Mouse (Mus musculus): ENCODE measurements around the gene Troap. TPM values are rescaled to one million over a fixed set of nuclear protein-coding genes. Genes with fewer than 3 reads are reported as not detected.
A peak's percentile ranks its signal among the peaks of the same experiment; 100 is the strongest.

Gene Troap
- polyA plus RNA-seq, 1 experiment from 2014 or later: 4.9 TPM

Small RNA genes within 50 kb of the gene (microRNA-seq; reads per million reads assigned to microRNA genes)
- 1.6 reads per million, percentile 6 among the genes with 10 or more reads in this experiment for gene Mir6960

Other genes starting within 250 kb of the Troap start
- gene Prkag1, start 243.1 kb upstream of the Troap start, polyA plus RNA-seq (2014; fragmentation: Nextera tagmentation; extraction: Ambion mirVana): 56.5 and 72.8 TPM in 2 replicates
- 13.6 and 16.0 TPM in 2 replicates for gene Kmt2d, start 203.4 kb upstream of the Troap start, polyA plus RNA-seq (2014; fragmentation: Nextera tagmentation; extraction: Ambion mirVana)
- 23.7 and 31.9 TPM in 2 replicates for gene Rhebl1, start 180.0 kb upstream of the Troap start, polyA plus RNA-seq (2014; fragmentation: Nextera tagmentation; extraction: Ambion mirVana)
- 0.36 and 0.57 TPM in 2 replicates for gene Dhh, start 176.0 kb upstream of the Troap start, polyA plus RNA-seq (2014; fragmentation: Nextera tagmentation; extraction: Ambion mirVana)
- gene Lmbr1l, start 156.3 kb upstream of the Troap start, polyA plus RNA-seq (2014; fragmentation: Nextera tagmentation; extraction: Ambion mirVana): 11.2 and 19.4 TPM in 2 replicates
- 1,095 and 1,120 TPM in 2 replicates for gene Tuba1b, start 140.0 kb upstream of the Troap start, polyA plus RNA-seq (2014; fragmentation: Nextera tagmentation; extraction: Ambion mirVana)
- gene Gm49450, start 121.0 kb upstream of the Troap start, polyA plus RNA-seq (2014; fragmentation: Nextera tagmentation; extraction: Ambion mirVana): not detected in 2 replicates
- 17,220 and 18,751 TPM in 2 replicates for gene Tuba1a, start 120.9 kb upstream of the Troap start, polyA plus RNA-seq (2014; fragmentation: Nextera tagmentation; extraction: Ambion mirVana)
- 13.5 and 24.8 TPM in 2 replicates for gene Tuba1c, start 44.7 kb upstream of the Troap start, polyA plus RNA-seq (2014; fragmentation: Nextera tagmentation; extraction: Ambion mirVana)
- gene Prph, start 19.4 kb upstream of the Troap start, polyA plus RNA-seq (2014; fragmentation: Nextera tagmentation; extraction: Ambion mirVana): 11.7 and 15.5 TPM in 2 replicates
- 13.2 and 13.7 TPM in 2 replicates for gene C1ql4, start 13.2 kb downstream of the Troap start, polyA plus RNA-seq (2014; fragmentation: Nextera tagmentation; extraction: Ambion mirVana)
- gene Dnajc22, start 18.6 kb downstream of the Troap start, polyA plus RNA-seq (2014; fragmentation: Nextera tagmentation; extraction: Ambion mirVana): 0.71 and 1.6 TPM in 2 replicates
- 36.2 and 41.6 TPM in 2 replicates for gene Spats2, start 51.3 kb downstream of the Troap start, polyA plus RNA-seq (2014; fragmentation: Nextera tagmentation; extraction: Ambion mirVana)
- 0.49 and 0.72 TPM in 2 replicates for gene Kcnh3, start 150.3 kb downstream of the Troap start, polyA plus RNA-seq (2014; fragmentation: Nextera tagmentation; extraction: Ambion mirVana)
- gene Mcrs1, start 177.4 kb downstream of the Troap start, polyA plus RNA-seq (2014; fragmentation: Nextera tagmentation; extraction: Ambion mirVana): 219 and 239 TPM in 2 replicates
- 100 and 105 TPM in 2 replicates for gene Prpf40b, start 220.5 kb downstream of the Troap start, polyA plus RNA-seq (2014; fragmentation: Nextera tagmentation; extraction: Ambion mirVana)
- gene Fam186b, start 221.3 kb downstream of the Troap start, polyA plus RNA-seq (2014; fragmentation: Nextera tagmentation; extraction: Ambion mirVana): 0.74 and 1.3 TPM in 2 replicates

All from midbrain, embryonic 14.5 days (tissue).